9 mouse cellular contexts compared by ENCODE assay signal in genomic region chr12:29095406-29096032, GRCm38 (mm10).
DNase-seq lines count a peak whose midpoint lies in the region; ATAC-seq and TF ChIP-seq lines count a peak whose summit lies in the region.
"Had no signal": no experiment of that assay in that cellular context is flagged by ENCODE, and none has a peak within 500 bp of the region (broad histone marks: within the 10 kb centered on the region; RNA-seq: fewer than 3 reads in every experiment).

No protein-coding gene starts in this region.

- H3K4me2 ChIP-seq in heart, embryonic 13.5 days: peak overlapping the region; percentile 48
- peak overlapping the region; percentile 40 for H3K4me2 ChIP-seq in forebrain, embryonic 12.5 days

- no peaks in the 10 kb centered on the region for H3K27me3 ChIP-seq in heart, embryonic 13.5 days (replicated peaks)
- peaks cover 12% of the 10 kb centered on the region; the same call in 1 of the 2 replicates for H3K27me3 ChIP-seq in E14TG2a.4 (ENCODE audit: insufficient read depth, low read length)
- peaks cover 47% of the 10 kb centered on the region for H3K27me3 ChIP-seq in forebrain, embryonic 12.5 days
- H3K27me3 ChIP-seq in midbrain, embryonic 10.5 days (ENCODE audit: low read depth, poor library complexity, severe bottlenecking): peaks cover 10% of the 10 kb centered on the region; the same call in 1 of the 2 replicates

- TF ChIP-seq CTCF in E14TG2a.4 (conservative IDR thresholded peaks at IDR 0.05; ENCODE audit: low read length): no peak

- ATAC-seq in heart, embryonic 13.5 days (ENCODE audit: extremely low read depth, insufficient number of reproducible peaks, low FRiP score, low TSS enrichment): no peak
- ATAC-seq in forebrain, embryonic 12.5 days (ENCODE audit: low FRiP score): peak; percentile 28
- ATAC-seq in erythroid progenitor cell, adult 5-6 weeks (replicated peaks; ENCODE audit: low FRiP score, poor library complexity, severe bottlenecking): no peak
- no peak for ATAC-seq in megakaryocyte, adult 5-6 weeks (ENCODE audit: poor library complexity, severe bottlenecking)

- 51% methylated on average over 1 of the region's 1 CpGs for WGBS in heart, embryonic 13.5 days
- WGBS in forebrain, embryonic 12.5 days: 3% methylated on average over 1 of the region's 1 CpGs
- 6% methylated on average over 1 of the region's 1 CpGs for WGBS in midbrain, embryonic 10.5 days

- no peak overlapping the region for H3K27ac ChIP-seq in heart, embryonic 13.5 days (replicated peaks)
- peak overlapping the region; percentile 85 for H3K27ac ChIP-seq in forebrain, embryonic 12.5 days
- H3K27ac ChIP-seq in midbrain, embryonic 10.5 days (replicated peaks): peak overlapping the region; percentile 83
- H3K27ac ChIP-seq: liver, embryonic 14.5 days had no signal

- no peak for DNase-seq in heart, postnatal 36 days
- peak; percentile 15 for DNase-seq in midbrain, embryonic 10.5 days (ENCODE audit: low spot score)
- no peak for DNase-seq in right cerebral cortex, postnatal 25 days

- no peaks in the 10 kb centered on the region for H3K36me3 ChIP-seq in heart, embryonic 13.5 days
- no peaks in the 10 kb centered on the region for H3K36me3 ChIP-seq in E14TG2a.4 (ENCODE audit: insufficient read depth, low read length)
- H3K36me3 ChIP-seq in forebrain, embryonic 12.5 days (replicated peaks): no peaks in the 10 kb centered on the region
- H3K36me3 ChIP-seq in midbrain, embryonic 10.5 days: no peaks in the 10 kb centered on the region

- no peak overlapping the region for H3K4me3 ChIP-seq in heart, embryonic 13.5 days
- 0 out of 2 replicates have a peak overlapping the region, but pooled peaks have one; percentile 20 for H3K4me3 ChIP-seq in E14TG2a.4 (replicated peaks; ENCODE audit: low read length)
- no peak overlapping the region for H3K4me3 ChIP-seq in forebrain, embryonic 12.5 days (replicated peaks)
- peak overlapping the region; percentile 37; the same call in 1 of the 2 replicates for H3K4me3 ChIP-seq in midbrain, embryonic 10.5 days

- intact Hi-C loops in heart, postnatal 36 days (cut with DNase I): no loop called here

- H3K9ac ChIP-seq in heart, embryonic 13.5 days: no peak overlapping the region
- H3K9ac ChIP-seq in forebrain, embryonic 12.5 days: no peak overlapping the region
- H3K9ac ChIP-seq: liver, embryonic 14.5 days had no signal

- H3K9me3 ChIP-seq in heart, embryonic 13.5 days: no peaks in the 10 kb centered on the region
- H3K9me3 ChIP-seq in E14TG2a.4 (ENCODE audit: low read length): no peaks in the 10 kb centered on the region
- no peaks in the 10 kb centered on the region for H3K9me3 ChIP-seq in forebrain, embryonic 12.5 days
- no peaks in the 10 kb centered on the region for H3K9me3 ChIP-seq in midbrain, embryonic 10.5 days (replicated peaks)

- H3K4me1 ChIP-seq in heart, embryonic 13.5 days: peaks cover 22% of the 10 kb centered on the region
- H3K4me1 ChIP-seq in E14TG2a.4 (replicated peaks; ENCODE audit: low read depth, low read length): peaks cover 49% of the 10 kb centered on the region
- peaks cover 37% of the 10 kb centered on the region for H3K4me1 ChIP-seq in forebrain, embryonic 12.5 days
- peaks cover 34% of the 10 kb centered on the region for H3K4me1 ChIP-seq in midbrain, embryonic 10.5 days

Comparison
In these comparisons a context has a peak if more than half of its experiments do, and no peak if none do; other contexts are left out.
1. H3K4me3 ChIP-seq: peak in E14TG2a.4 (single experiment) and midbrain, embryonic 10.5 days (single experiment); none in heart, embryonic 13.5 days (single experiment) and forebrain, embryonic 12.5 days (single experiment).